Mouse (Mus musculus) hindbrain, embryonic 12.5 days (tissue): ENCODE measurements around the gene Tmem119. TPM values are rescaled to one million over a fixed set of nuclear protein-coding genes. Genes with fewer than 3 reads are reported as not detected.
"Not testable (repeated sequence)": the region's sequence is repeated elsewhere in the genome, so short reads cannot be mapped to it uniquely, and the experiment has no call there.

Experiments used
- ATAC-seq: fragments of 200-750 bp; cut with Nextera tagmentation; 2 replicates; pipeline ENCODE4 v1.8.0; 2017; ENCODE audit warnings: moderate TSS enrichment; ENCODE audit not compliant: low FRiP score
- H3K27ac ChIP-seq: fragments of 300-500 bp; sonication (generic); 2 replicates; pipeline ENCODE4 v1.5.1; 2016; ENCODE audit warnings: mild to moderate bottlenecking
- H3K27me3 ChIP-seq: fragments of 300-500 bp; sonication (generic); 2 replicates; pipeline ENCODE4 v1.6.1; 2016; ENCODE audit warnings: mild to moderate bottlenecking
- H3K36me3 ChIP-seq: fragments of 300-500 bp; sonication (generic); 2 replicates; pipeline ENCODE4 v1.6.1; 2016; ENCODE audit warnings: mild to moderate bottlenecking
- H3K4me1 ChIP-seq: fragments of 300-500 bp; sonication (generic); 2 replicates; pipeline ENCODE4 v1.6.1; 2016
- H3K4me2 ChIP-seq: fragments of 300-500 bp; sonication (generic); replicated peaks from 2 replicates; pipeline ENCODE4 v1.6.1; 2016; ENCODE audit warnings: mild to moderate bottlenecking
- H3K4me3 ChIP-seq: fragments of 300-500 bp; sonication (generic); 2 replicates; pipeline ENCODE4 v1.5.1; 2016; ENCODE audit warnings: mild to moderate bottlenecking
- H3K9ac ChIP-seq: fragments of 300-500 bp; sonication (generic); 2 replicates; pipeline ENCODE4 v1.6.1; 2016; ENCODE audit warnings: mild to moderate bottlenecking, moderate library complexity
- H3K9me3 ChIP-seq: fragments of 300-500 bp; sonication (generic); replicated peaks from 2 replicates; pipeline ENCODE4 v1.6.1; 2016; ENCODE audit warnings: mild to moderate bottlenecking
- WGBS: fragments of 180-500 bp; shearing (Covaris S2); methylation state at CpG from one replicate; pipeline ENCODE4 v1.1.7; 2016; 5-methylcytosine and 5-hydroxymethylcytosine counted together
- polyA plus RNA-seq: library from polyadenylated mRNA; unstranded; fragments of >200 nt; fragmentation: Nextera tagmentation; extraction: Ambion mirVana; gene quantifications from 2 replicates; pipeline ENCODE4 v1.2.1, GENCODE M21; 2016

The Tmem119 gene
- polyA plus RNA-seq, 1 experiment from 2014 or later, result 41.0 TPM

GRCm38 (mm10) chr5:113798525-113798924 is 1.8 kb downstream of the Tmem119 start:
- Histone ChIP-seq H3K9ac (no peak overlapping the region), H3K36me3 (no peaks in the 10 kb centered on the region), H3K4me2 (peak overlapping the region; percentile 36; the same call in 1 of the 2 replicates), H3K4me1 (peaks cover 46% of the 10 kb centered on the region), H3K27me3 (no peaks in the 10 kb centered on the region; the same call in 1 of the 2 replicates), H3K9me3 (no peaks in the 10 kb centered on the region), H3K27ac (no peak overlapping the region), H3K4me3 (peak overlapping the region; percentile 16; the same call in 1 of the 2 replicates)
- 76% methylated on average over 9 of the region's 9 CpGs for WGBS
- no peak for ATAC-seq

DNA sequence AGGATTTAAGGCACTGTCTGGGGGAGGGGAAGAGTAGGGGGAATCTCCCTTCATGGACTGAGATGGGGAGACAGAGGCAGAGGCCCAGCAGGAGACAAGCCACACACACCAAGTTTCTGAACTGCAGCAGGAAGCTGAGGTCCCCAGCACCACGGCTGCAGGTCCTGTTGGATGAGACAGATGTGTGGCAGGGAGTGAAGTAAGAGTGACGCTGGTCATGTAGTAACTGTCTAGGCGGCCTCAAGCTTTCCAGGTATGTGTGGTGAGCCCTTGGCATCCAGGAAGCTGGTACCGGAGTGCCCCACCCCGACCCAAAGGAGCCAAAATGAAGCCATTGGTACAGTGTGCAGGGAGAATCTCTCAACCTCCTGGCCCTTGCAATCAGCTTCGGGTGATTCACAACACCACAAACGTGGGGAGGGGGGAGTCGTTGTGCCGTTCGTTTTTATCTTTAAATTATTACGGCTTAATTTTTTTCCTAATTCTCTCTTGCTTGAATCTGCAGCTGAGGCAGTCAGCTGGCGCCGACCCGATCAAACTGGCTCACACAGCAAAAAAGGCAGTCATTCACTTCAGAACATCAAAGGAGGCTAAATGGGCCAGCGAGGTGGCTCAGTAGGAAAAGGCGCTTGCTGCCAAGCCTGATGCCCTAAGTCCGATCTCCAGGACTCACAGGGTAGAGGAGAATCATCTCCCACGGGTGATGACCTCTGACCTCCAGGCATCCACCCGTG is 3.0 kb downstream of the Tmem119 start:
- WGBS, result 11% methylated on average over 19 of the region's 19 CpGs
- no peaks in the 10 kb centered on the region for H3K9me3 ChIP-seq
- H3K4me2 ChIP-seq, result peak overlapping the region; percentile 36
- ATAC-seq, result no peak
- H3K27ac ChIP-seq, result peak overlapping the region; percentile 67
- H3K9ac ChIP-seq, result no peak overlapping the region; the same call in 1 of the 2 replicates
- H3K4me3 ChIP-seq, result 0 out of 2 replicates have a peak overlapping the region, but pooled peaks have one; percentile 3
- H3K36me3 ChIP-seq, result no peaks in the 10 kb centered on the region
- no peaks in the 10 kb centered on the region; the same call in 1 of the 2 replicates for H3K27me3 ChIP-seq
- peaks cover 46% of the 10 kb centered on the region for H3K4me1 ChIP-seq

- ATAC-seq, result no peak
- 0 out of 2 replicates have a peak overlapping the region, but pooled peaks have one; percentile 3 for H3K4me3 ChIP-seq
- H3K36me3 ChIP-seq, result no peaks in the 10 kb centered on the region
- no peaks in the 10 kb centered on the region for H3K9me3 ChIP-seq
- peak overlapping the region; percentile 67 for H3K27ac ChIP-seq
- H3K27me3 ChIP-seq, result no peaks in the 10 kb centered on the region; the same call in 1 of the 2 replicates
- H3K4me2 ChIP-seq, result peak overlapping the region; percentile 36
- H3K4me1 ChIP-seq, result peaks cover 46% of the 10 kb centered on the region
- H3K9ac ChIP-seq, result peak overlapping the region; percentile 23; the same call in 1 of the 2 replicates
- WGBS, result 7% methylated on average over 13 of the region's 13 CpGs
Measured at GRCm38 (mm10) chr5:113796401-113797148, 3.7 kb downstream of the Tmem119 start.

- Histone ChIP-seq H3K9ac (no peak overlapping the region), H3K27me3 (no peaks in the 10 kb centered on the region; the same call in 1 of the 2 replicates), H3K9me3 (no peaks in the 10 kb centered on the region), H3K4me1 (peaks cover 20% of the 10 kb centered on the region), H3K4me2 (no peak overlapping the region), H3K27ac (no peak overlapping the region), H3K36me3 (no peaks in the 10 kb centered on the region), H3K4me3 (no peak overlapping the region)
- 86% methylated on average over 16 of the region's 16 CpGs for WGBS
- no peak for ATAC-seq
Measured at GRCm38 (mm10) chr5:113791197-113792095, 8.9 kb downstream of the Tmem119 start.

DNA sequence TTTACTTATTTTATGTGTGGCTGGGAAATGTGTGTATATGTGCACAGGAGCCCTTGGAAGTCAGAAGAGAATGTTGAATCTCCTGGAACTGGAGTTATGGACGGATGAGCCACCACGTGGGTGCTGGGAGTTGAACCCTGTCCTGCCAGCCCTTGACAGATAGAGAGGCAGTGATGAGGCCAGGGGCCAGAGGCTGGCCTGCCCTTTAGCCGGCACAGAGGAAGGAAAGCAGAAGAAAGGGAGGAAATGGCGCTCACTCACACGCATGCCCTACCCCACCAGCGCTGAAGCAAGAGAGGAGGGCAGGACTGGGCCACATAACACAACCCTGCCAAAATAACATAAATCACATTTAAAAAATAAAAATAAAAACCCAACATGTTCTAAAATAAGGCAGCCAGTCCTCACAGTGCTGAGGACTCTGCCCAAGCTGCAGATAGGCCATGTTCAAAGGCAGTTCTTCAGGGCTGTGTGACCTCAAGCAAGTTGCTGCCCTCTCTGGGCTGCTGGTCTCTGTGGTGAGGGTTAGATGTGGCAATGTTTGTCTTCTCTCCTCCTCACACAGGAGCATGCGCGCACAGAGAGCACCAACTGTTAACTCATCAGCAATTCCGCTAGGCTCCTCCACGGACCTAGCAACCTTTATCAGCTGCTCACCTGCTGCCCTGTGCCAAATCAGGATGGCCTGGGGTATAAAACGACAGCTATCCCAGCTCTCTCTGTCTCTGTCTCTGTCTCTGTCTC is 9.7 kb downstream of the Tmem119 start:
- Histone ChIP-seq H3K4me3 (no peak overlapping the region), H3K9ac (no peak overlapping the region), H3K4me2 (no peak overlapping the region), H3K4me1 (peaks cover 16% of the 10 kb centered on the region), H3K9me3 (no peaks in the 10 kb centered on the region), H3K27ac (no peak overlapping the region), H3K27me3 (no peaks in the 10 kb centered on the region; the same call in 1 of the 2 replicates), H3K36me3 (no peaks in the 10 kb centered on the region)
- WGBS, result 76% methylated on average over 10 of the region's 11 CpGs
- no peak for ATAC-seq

GRCm38 (mm10) chr5:113789075-113789788 is 11.1 kb downstream of the Tmem119 start:
- H3K27ac ChIP-seq, result no peak overlapping the region
- ATAC-seq, result no peak
- 42% methylated on average over 7 of the region's 7 CpGs for WGBS
- no peaks in the 10 kb centered on the region for H3K9me3 ChIP-seq
- peaks cover 16% of the 10 kb centered on the region for H3K4me1 ChIP-seq
- H3K4me2 ChIP-seq, result no peak overlapping the region
- no peak overlapping the region for H3K4me3 ChIP-seq
- H3K36me3 ChIP-seq, result no peaks in the 10 kb centered on the region
- H3K9ac ChIP-seq, result peak overlapping the region; percentile 45; the same call in 1 of the 2 replicates
- no peaks in the 10 kb centered on the region; the same call in 1 of the 2 replicates for H3K27me3 ChIP-seq

DNA sequence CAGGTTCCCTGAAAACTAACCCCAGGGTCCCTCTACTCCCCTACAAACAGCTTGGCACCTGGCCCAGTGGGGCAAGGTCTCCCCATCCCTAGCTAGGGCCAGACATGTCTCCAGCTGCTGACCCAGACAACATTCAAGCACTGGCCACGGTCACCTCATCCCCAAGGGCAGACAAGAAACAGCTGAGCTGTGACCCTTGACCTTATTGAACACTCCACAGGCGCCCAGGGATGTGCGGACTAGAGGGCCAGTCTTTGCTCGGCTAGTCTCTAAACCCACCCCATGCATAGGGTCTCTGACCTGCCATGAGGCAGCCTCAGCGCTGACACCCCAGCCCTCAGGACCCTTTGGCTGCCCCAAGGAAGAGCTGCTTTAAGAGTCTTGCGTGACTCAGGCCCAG is 11.7 kb downstream of the Tmem119 start:
- no peak for ATAC-seq
- H3K27ac ChIP-seq, result no peak overlapping the region
- no peak overlapping the region for H3K9ac ChIP-seq
- peaks cover 18% of the 10 kb centered on the region for H3K4me1 ChIP-seq
- no peaks in the 10 kb centered on the region for H3K9me3 ChIP-seq
- peaks cover 5% of the 10 kb centered on the region; the same call in 1 of the 2 replicates for H3K27me3 ChIP-seq
- WGBS, result 50% methylated on average over 6 of the region's 6 CpGs
- no peak overlapping the region for H3K4me2 ChIP-seq
- no peak overlapping the region for H3K4me3 ChIP-seq
- no peaks in the 10 kb centered on the region for H3K36me3 ChIP-seq

GRCm38 (mm10) chr5:113786985-113787384 is 13.3 kb downstream of the Tmem119 start:
- no peaks in the 10 kb centered on the region for H3K36me3 ChIP-seq
- no peak overlapping the region for H3K4me2 ChIP-seq
- H3K27me3 ChIP-seq, result peaks cover 17% of the 10 kb centered on the region
- H3K9me3 ChIP-seq, result no peaks in the 10 kb centered on the region
- 85% methylated on average over 5 of the region's 5 CpGs for WGBS
- ATAC-seq, result no peak
- H3K9ac ChIP-seq, result no peak overlapping the region
- H3K4me3 ChIP-seq, result no peak overlapping the region
- H3K27ac ChIP-seq, result no peak overlapping the region
- peaks cover 20% of the 10 kb centered on the region for H3K4me1 ChIP-seq

- WGBS, result 24% methylated on average over 3 of the region's 3 CpGs
- not testable (repeated sequence) for ATAC-seq, H3K4me3 ChIP-seq, H3K9ac ChIP-seq, H3K36me3 ChIP-seq, H3K9me3 ChIP-seq, H3K4me2 ChIP-seq
- H3K27ac ChIP-seq, result peak overlapping the region; percentile 37; the same call in 1 of the 2 replicates
- peaks cover 17% of the 10 kb centered on the region for H3K27me3 ChIP-seq
- H3K4me1 ChIP-seq, result peaks cover 13% of the 10 kb centered on the region
Measured at GRCm38 (mm10) chr5:113784104-113784503, 16.2 kb downstream of the Tmem119 start.

GRCm38 (mm10) chr5:113783581-113784001 is 16.7 kb downstream of the Tmem119 start:
- no peak overlapping the region for H3K9ac ChIP-seq
- H3K4me1 ChIP-seq, result peaks cover 7% of the 10 kb centered on the region
- no peak for ATAC-seq
- peaks cover 3% of the 10 kb centered on the region; the same call in 1 of the 2 replicates for H3K36me3 ChIP-seq
- no peak overlapping the region; the same call in 1 of the 2 replicates for H3K4me2 ChIP-seq
- no peak overlapping the region for H3K4me3 ChIP-seq
- H3K9me3 ChIP-seq, result no peaks in the 10 kb centered on the region
- H3K27me3 ChIP-seq, result peaks cover 17% of the 10 kb centered on the region
- 16% methylated on average over 12 of the region's 12 CpGs for WGBS
- H3K27ac ChIP-seq, result peak overlapping the region; percentile 37; the same call in 1 of the 2 replicates
